ENCODE assay signal across 9 mouse cellular contexts in genomic region chr10:62104835-62105576, GRCm38 (mm10). TPM values are rescaled to one million over a fixed set of nuclear protein-coding genes. Genes with fewer than 3 reads are reported as not detected.
A peak's percentile ranks its signal among the peaks of the same experiment; 100 is the strongest.
DNase-seq lines count a peak whose midpoint lies in the region; ATAC-seq and TF ChIP-seq lines count a peak whose summit lies in the region.
"Had no signal": no experiment of that assay in that cellular context is flagged by ENCODE, and none has a peak within 500 bp of the region (broad histone marks: within the 10 kb centered on the region; RNA-seq: fewer than 3 reads in every experiment).

No protein-coding gene starts in this region.

- H3K27me3 ChIP-seq in lung, postnatal 0 days (replicated peaks; ENCODE audit: insufficient read depth, low read length) = no peaks in the 10 kb centered on the region

- no peaks in the 10 kb centered on the region for H3K9me3 ChIP-seq in lung, postnatal 0 days (ENCODE audit: low read length)
- H3K9me3 ChIP-seq: hindbrain, embryonic 15.5 days had no signal

- no peak overlapping the region for H3K4me2 ChIP-seq in lung, postnatal 0 days (replicated peaks; ENCODE audit: low read depth, low read length)
- H3K4me2 ChIP-seq: hindbrain, embryonic 15.5 days had no signal

- H3K36me3 ChIP-seq in lung, postnatal 0 days (ENCODE audit: insufficient read depth, low read length) = no peaks in the 10 kb centered on the region

- ATAC-seq in lung, postnatal 0 days = no peak
- no peak for ATAC-seq in erythroblast, adult 5-6 weeks (replicated peaks; ENCODE audit: low FRiP score, poor library complexity, severe bottlenecking)

- WGBS in lung, postnatal 0 days = 21% methylated on average over 7 of the region's 7 CpGs

- no peak overlapping the region for H3K9ac ChIP-seq in lung, postnatal 0 days (replicated peaks; ENCODE audit: low read depth)
- H3K9ac ChIP-seq: hindbrain, embryonic 15.5 days had no signal

- no peak overlapping the region for H3K27ac ChIP-seq in lung, postnatal 0 days (ENCODE audit: low read length)
- H3K27ac ChIP-seq: hindbrain, embryonic 15.5 days had no signal

- no peak overlapping the region for H3K4me3 ChIP-seq in lung, postnatal 0 days (ENCODE audit: low read depth, low read length)
- H3K4me3 ChIP-seq: hindbrain, embryonic 15.5 days had no signal

- no peaks in the 10 kb centered on the region for H3K4me1 ChIP-seq in lung, postnatal 0 days (ENCODE audit: insufficient read depth, low read depth, low read length)

- TF ChIP-seq EP300 in lung, postnatal 0 days (IDR thresholded peaks at IDR 0.05) = no peak

- TF ChIP-seq CTCF in lung, postnatal 0 days (IDR thresholded peaks at IDR 0.05) = peak; percentile 85

- DNase-seq in 3134 (ENCODE audit: extremely low read depth, insufficient read length, low spot score) = peak; percentile 19
- DNase-seq in B cell, adult 2 months = peak; percentile 73 to 76
- peak; percentile 72 for DNase-seq in adrenal gland, postnatal 25 days
- peak; percentile 58 for DNase-seq in embryo, embryonic 9.5 days (ENCODE audit: extremely low spot score)
- peak; percentile 81 to 83 for DNase-seq in kidney, postnatal 4 days
- peak; percentile 65 for DNase-seq in lung, postnatal 0 days (ENCODE audit: low spot score)
- DNase-seq in spleen, adult 18-20 months = peak; percentile 29 to 52

RNA-seq across cellular contexts. Expression of gene Neurog3, which starts 27.9 kb away (rescaled TPM):
- total RNA-seq in adrenal gland, postnatal 25 days (2021) = not detected in 2 replicates
- polyA plus RNA-seq in lung, postnatal 0 days (2015; fragmentation: Nextera tagmentation; extraction: Ambion mirVana) = not detected in 2 replicates
- total RNA-seq in erythroblast, adult 5-6 weeks (2015; ENCODE audit: low replicate concordance) = not detected in 2 replicates
- not detected in 2 replicates for total RNA-seq in erythroblast, adult 5-6 weeks (2017; ENCODE audit: low replicate concordance)
- polyA plus RNA-seq: hindbrain, embryonic 15.5 days had no signal

RNA-seq across cellular contexts. Expression of gene Fam241b, which starts 38.7 kb away (rescaled TPM):
- 3.3 and 6.3 TPM in 2 replicates for total RNA-seq in adrenal gland, postnatal 25 days (2021)
- 16.8 and 18.5 TPM in 2 replicates for polyA plus RNA-seq in lung, postnatal 0 days (2015; fragmentation: Nextera tagmentation; extraction: Ambion mirVana)
- not detected in 2 replicates for total RNA-seq in erythroblast, adult 5-6 weeks (2015; ENCODE audit: low replicate concordance)
- total RNA-seq in erythroblast, adult 5-6 weeks (2017; ENCODE audit: low replicate concordance) = not detected in 2 replicates

Comparison
In these comparisons a context has a peak if more than half of its experiments do, and no peak if none do; other contexts are left out.
1. DNase-seq: peak in every context shown above with its lines; median percentile 82 in kidney, postnatal 4 days; 74 in B cell, adult 2 months; 72 in adrenal gland, postnatal 25 days; 65 in lung, postnatal 0 days; 58 in embryo, embryonic 9.5 days; 40 in spleen, adult 18-20 months; 19 in 3134.